Mouse (Mus musculus) inflammation-experienced regulatory T-cells (primary cell): ENCODE results near the gene Gsta2. TPM values are rescaled to one million over a fixed set of nuclear protein-coding genes. Genes with fewer than 3 reads are reported as not detected.

Experiments used
- polyA plus RNA-seq, 2 experiments: library from polyadenylated mRNA; unstranded; fragments of 100-300 nt; shearing (Covaris generic); gene quantifications; one replicate each; pipeline ENCODE4 v1.2.1; 2017

Gsta2 gene
- 1 to 10 TPM in 1 of 2 experiments, under 1 TPM in 1; 0.49 to 3.4 TPM for polyA plus RNA-seq

GRCm38 (mm10) chr9:78355611-78356010 is at the start of gene Gsta2:
Gene Gsta2, minus strand, starts transcription at chr9:78355788.

GRCm38 (mm10) chr9:78395630-78396351 is 40.2 kb upstream of the Gsta2 start, which contains the start of gene Ddx43:
Gene Ddx43, plus strand, starts transcription at chr9:78395777.

GRCm38 (mm10) chr9:78378113-78378785 is 22.7 kb upstream of the Gsta2 start, which contains the start of gene Ooep:
Gene Ooep, minus strand, starts transcription at chr9:78378725.

GRCm38 (mm10) chr9:78367959-78368358 is 12.4 kb upstream of the Gsta2 start, which contains the start of gene Dppa5a:
Gene Dppa5a, minus strand, starts transcription at chr9:78368177.

GRCm38 (mm10) chr9:78327289-78327688 is 28.3 kb downstream of the Gsta2 start, which contains the start of gene Omt2b:
Gene Omt2b, plus strand, starts transcription at chr9:78327589.

GRCm38 (mm10) chr9:78314696-78315095 is 40.9 kb downstream of the Gsta2 start, which contains the start of gene Omt2a:
Gene Omt2a, minus strand, starts transcription at chr9:78314796.

GRCm38 (mm10) chr9:78289723-78290122 is 65.9 kb downstream of the Gsta2 start, which contains the start of gene Gm10639:
Gene Gm10639, plus strand, starts transcription at chr9:78289923.

Other genes starting within 250 kb of the Gsta2 start
- gene Fbxo9, start 246.7 kb downstream of the Gsta2 start, polyA plus RNA-seq: 100 to 1,000 TPM in 1 of 2 experiments, 10 to 100 TPM in 1; 72.1 to 102 TPM
- 10 to 100 TPM in 1 of 2 experiments, 1 to 10 TPM in 1; 8.3 to 12.2 TPM for gene Ick, start 246.6 kb downstream of the Gsta2 start, polyA plus RNA-seq
- 10 to 100 TPM in 1 of 2 experiments, 1 to 10 TPM in 1; 4.3 to 31.4 TPM for gene Gsta4, start 173.0 kb downstream of the Gsta2 start, polyA plus RNA-seq
- under 1 TPM in 1 of 2 experiments, not detected in 1; 0.53 TPM for gene Gsta1, start 125.1 kb downstream of the Gsta2 start, polyA plus RNA-seq
- gene Gm3776, start 98.7 kb downstream of the Gsta2 start, polyA plus RNA-seq: not detected
- gene Gm10639, start 65.9 kb downstream of the Gsta2 start, polyA plus RNA-seq: under 1 TPM in 1 of 2 experiments, not detected in 1; 0.81 TPM
- not detected for gene Omt2a, start 41.0 kb downstream of the Gsta2 start, polyA plus RNA-seq
- not detected for gene Omt2b, start 28.2 kb downstream of the Gsta2 start, polyA plus RNA-seq
- not detected for gene Dppa5a, start 12.4 kb upstream of the Gsta2 start, polyA plus RNA-seq
- 1 to 10 TPM in 1 of 2 experiments, under 1 TPM in 1; 0.23 to 1.2 TPM for gene Ooep, start 22.9 kb upstream of the Gsta2 start, polyA plus RNA-seq
- 10 to 100 TPM in 1 of 2 experiments, 1 to 10 TPM in 1; 5.5 to 15.1 TPM for gene Ddx43, start 40.0 kb upstream of the Gsta2 start, polyA plus RNA-seq
- 10 to 100 TPM in 1 of 2 experiments, 1 to 10 TPM in 1; 3.7 to 10.9 TPM for gene Cgas, start 87.4 kb upstream of the Gsta2 start, polyA plus RNA-seq
- 10 to 100 TPM; 27.3 to 35.9 TPM for gene Mto1, start 92.4 kb upstream of the Gsta2 start, polyA plus RNA-seq
- gene Gm17324, start 93.0 kb upstream of the Gsta2 start, polyA plus RNA-seq: 1 to 10 TPM in 1 of 2 experiments, under 1 TPM in 1; 0.53 to 2.7 TPM
- 1,000 to 10,000 TPM; 3,945 to 4,761 TPM for gene Eef1a1, start 133.4 kb upstream of the Gsta2 start, polyA plus RNA-seq
- 10 to 100 TPM; 12.1 to 13.9 TPM for gene Slc17a5, start 232.3 kb upstream of the Gsta2 start, polyA plus RNA-seq